Mouse (Mus musculus) gastrocnemius, postnatal 36 days (tissue): ENCODE data around the gene Caln1. TPM values are rescaled to one million over a fixed set of nuclear protein-coding genes. Genes with fewer than 3 reads are reported as not detected.
"Not testable (repeated sequence)": the region's sequence is repeated elsewhere in the genome, so short reads cannot be mapped to it uniquely, and the experiment has no call there.

Experiments
- DNase-seq, 2 experiments: peaks; one replicate each; pipeline ENCODE4 v3.0.0; 2022
- intact Hi-C: fragments of 180-260 bp; cut with DNase I; formaldehyde crosslinking; loops from one replicate; pipeline ENCODE4 v1.15.1; 2025
- total RNA-seq, 2 experiments: library from RNA; stranded (reverse); gene quantifications; 2 replicates each; pipeline ENCODE4 v1.2.3; 2021

The Caln1 gene
- total RNA-seq, 2 experiments from 2014 or later, result not detected

- intact Hi-C loops, result no loop called here
- DNase-seq, result no peak
Observed at GRCm38 (mm10) chr5:130510516-130510915, 141.3 kb downstream of the Caln1 start.

GRCm38 (mm10) chr5:130515395-130515794 lies 146.1 kb downstream of the Caln1 start:
- DNase-seq, result no peak
- intact Hi-C loops, result no loop called here

DNA sequence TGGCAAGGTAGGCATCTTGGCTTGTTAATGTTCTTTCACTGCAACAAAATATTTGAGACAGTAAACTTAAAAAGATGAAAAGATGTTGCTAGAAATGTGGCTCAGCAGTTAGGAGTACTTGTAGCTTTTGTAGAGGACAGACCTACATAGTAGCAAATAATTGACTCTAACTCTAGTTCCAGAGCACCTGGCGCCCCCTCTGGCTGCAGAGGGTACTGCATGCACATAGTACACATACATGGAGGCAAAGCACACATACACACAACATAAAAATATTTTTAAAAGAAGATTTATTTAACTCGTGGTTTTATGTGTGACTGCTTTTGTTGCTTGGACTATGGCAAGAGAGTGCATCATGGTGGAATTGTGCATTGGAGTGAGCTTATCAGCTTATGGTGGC lies 151.3 kb downstream of the Caln1 start:
- intact Hi-C loops, result no loop called here
- no peak for DNase-seq

DNA sequence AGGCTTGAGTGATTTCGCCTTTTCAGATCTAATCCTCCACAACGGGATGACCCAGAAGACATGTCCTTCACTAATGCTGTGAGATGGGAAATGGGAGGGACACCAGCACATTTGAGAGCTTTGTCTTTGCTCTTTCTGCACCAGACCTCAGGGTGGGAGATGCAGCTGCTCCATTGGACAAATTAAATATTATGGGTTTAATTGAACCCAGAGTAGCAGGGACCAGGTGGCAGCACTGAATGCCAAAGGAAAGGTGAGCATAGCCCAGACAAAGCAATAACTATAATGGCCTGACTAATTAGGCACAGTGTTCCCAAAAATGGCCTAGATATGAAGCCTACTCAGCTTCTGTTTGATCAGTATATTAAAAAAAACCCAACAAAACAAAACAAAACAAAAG lies 158.2 kb downstream of the Caln1 start:
- intact Hi-C loops, result no loop called here
- no peak for DNase-seq

- DNase-seq, result no peak
- intact Hi-C loops, result no loop called here
Observed at GRCm38 (mm10) chr5:130547496-130547895, 178.2 kb downstream of the Caln1 start.

- intact Hi-C loops, result no loop called here
- DNase-seq, result no peak
Observed at GRCm38 (mm10) chr5:130553916-130554315, 184.7 kb downstream of the Caln1 start.

- intact Hi-C loops, result no loop called here
Observed at GRCm38 (mm10) chr5:130563146-130563545, 193.9 kb downstream of the Caln1 start.

DNA sequence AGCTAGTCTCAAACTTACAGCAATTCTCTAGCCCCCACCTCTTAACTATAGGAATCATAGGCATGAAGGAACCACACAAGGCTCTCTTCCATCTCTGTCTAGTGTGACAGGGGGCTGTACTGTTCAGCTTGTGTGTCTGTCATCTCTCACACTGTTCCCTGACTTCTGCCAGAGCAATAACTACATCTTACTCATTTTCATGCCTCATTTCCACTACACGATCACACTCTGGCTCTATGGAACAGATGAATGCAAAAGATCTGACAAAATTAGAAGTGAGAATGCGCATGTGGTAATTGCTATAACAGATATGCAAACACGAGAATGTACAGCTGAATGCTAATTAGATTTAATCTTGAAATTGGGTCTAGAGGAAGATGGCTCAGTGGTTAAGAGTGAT lies 196.7 kb downstream of the Caln1 start:
- no peak for DNase-seq
- intact Hi-C loops, result no loop called here

More at GRCm38 (mm10) chr5:130563146-130563545, 193.9 kb downstream of the Caln1 start:
- DNase-seq, result no peak

DNA sequence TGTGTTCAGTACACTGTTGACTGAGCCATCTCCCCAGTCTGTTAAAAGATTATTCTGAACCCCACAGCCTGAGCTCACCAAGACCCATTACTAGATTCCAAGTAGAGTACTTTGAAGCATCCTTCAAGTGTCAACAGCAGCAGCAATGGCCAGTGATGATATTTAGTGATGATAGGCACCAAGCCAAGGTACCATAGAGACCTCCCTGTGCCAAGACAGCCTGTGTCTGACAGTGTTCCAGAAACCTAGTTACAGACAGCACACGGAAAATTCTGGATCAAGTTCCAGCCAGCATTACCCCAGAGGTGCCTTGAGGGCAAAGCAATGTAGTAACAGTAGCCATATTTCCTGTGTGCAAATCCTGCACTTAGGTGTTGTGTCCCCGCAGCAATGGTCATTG lies 208.3 kb downstream of the Caln1 start:
- DNase-seq, result no peak
- intact Hi-C loops, result no loop called here

DNA sequence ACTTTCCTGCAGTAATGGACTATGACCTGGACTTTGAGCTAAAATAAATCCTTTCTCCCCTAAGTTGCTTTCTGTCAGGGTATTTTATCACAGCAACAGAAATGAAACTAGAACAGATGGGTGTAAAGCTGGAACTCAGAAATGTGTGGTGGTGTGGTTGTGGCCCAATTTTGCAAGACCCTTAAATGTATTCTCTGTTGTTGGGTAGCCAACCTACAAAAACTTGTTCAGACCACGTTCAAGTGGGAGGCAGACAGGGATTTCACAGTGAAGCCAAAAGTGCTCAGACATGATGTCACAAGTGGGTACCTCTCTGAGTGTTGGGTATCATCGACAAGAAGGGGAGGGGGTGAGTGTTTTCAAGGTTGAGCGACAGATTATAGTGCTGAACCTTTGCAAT lies 214.8 kb downstream of the Caln1 start:
- no peak for DNase-seq
- intact Hi-C loops, result no loop called here

DNA sequence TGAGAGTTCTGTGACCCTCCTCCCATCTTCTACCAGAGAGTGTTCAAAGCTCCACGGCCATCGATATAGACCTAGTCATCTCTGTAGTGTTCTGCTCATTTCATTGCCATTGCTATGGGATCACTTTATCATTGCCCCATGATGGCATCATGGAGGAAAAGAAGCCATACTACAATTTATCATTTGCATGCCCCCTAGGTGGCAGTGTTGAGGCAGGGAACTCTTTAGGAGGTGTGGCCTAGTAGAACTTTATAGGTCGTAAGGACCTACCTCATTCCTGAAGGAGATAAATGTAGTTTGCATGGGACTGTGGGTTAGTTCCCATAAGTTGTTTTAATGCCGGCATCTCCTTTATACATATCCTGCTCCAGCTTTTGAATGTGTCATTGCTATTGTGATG lies 217.0 kb downstream of the Caln1 start:
- DNase-seq, result no peak
- intact Hi-C loops, result no loop called here

- no peak for DNase-seq
- intact Hi-C loops, result no loop called here
Observed at GRCm38 (mm10) chr5:130596541-130596940, 227.3 kb downstream of the Caln1 start.

- DNase-seq, result no peak
- intact Hi-C loops, result no loop called here
Observed at GRCm38 (mm10) chr5:130613657-130614056, 244.4 kb downstream of the Caln1 start.

GRCm38 (mm10) chr5:130614209-130614608 lies 245.0 kb downstream of the Caln1 start:
- intact Hi-C loops, result no loop called here
- DNase-seq, result no peak

DNA sequence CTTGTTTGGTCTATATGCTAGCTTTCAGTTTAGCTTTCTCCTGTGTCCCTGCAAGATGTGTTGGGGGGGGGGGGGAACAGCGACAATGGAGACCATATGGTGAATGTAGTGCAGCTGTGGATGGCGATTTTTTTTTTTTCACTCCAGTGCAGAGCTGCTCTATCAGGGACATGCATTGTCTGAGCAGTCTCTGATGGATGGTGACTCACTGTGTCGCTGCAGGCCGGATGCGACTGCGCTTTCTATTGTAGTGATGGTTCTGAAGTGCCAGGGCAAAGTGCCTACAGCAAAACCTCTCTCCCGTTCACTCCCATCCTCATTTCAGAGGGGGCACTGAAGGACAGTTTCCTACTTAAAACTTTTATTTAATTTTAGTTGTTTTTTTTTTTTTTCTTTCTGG lies 250.8 kb downstream of the Caln1 start:
- no peak for DNase-seq
- intact Hi-C loops, result no loop called here

DNA sequence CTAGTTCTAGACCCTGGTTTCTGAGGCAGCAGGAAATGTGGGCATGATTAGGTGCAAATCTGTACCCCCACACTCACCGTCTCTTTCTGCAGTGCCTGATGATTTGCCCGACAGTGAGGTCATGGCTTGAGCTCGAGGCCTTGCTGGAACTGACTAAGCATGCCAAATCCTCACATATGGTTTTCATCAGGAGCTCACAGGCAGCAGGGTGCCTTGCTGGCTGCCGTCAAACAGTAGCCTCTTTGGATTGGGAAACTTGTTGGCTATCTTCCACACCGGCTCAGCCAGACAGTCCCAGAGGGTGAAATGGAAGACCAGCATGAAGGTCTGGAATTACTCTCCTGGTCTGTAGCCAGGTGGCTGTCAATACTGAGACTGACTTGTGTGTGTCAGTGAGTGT lies 254.0 kb downstream of the Caln1 start:
- DNase-seq, result peak; percentile 56 to 76
- intact Hi-C loops, result no loop called here

DNA sequence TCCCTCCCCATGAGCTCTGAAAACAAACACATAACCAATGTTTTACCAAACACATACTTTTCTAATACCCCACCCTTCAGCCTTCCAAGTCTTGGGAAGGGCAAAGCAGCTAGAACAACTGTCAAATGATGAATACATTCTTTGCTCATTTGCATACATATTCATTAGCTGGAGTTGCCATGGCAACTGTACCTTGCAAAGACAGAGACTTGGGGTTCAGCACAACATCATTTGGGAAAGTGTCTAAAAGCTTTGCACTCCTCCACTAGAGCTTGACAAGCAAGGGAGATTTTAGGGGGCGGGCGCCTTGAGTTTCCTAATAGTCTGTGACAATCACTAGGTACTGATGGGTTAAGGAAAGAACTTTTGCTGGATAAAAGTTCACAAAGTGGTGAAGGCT lies 258.5 kb downstream of the Caln1 start:
- DNase-seq, result no peak
- intact Hi-C loops, result no loop called here

GRCm38 (mm10) chr5:130635397-130635796 lies 266.1 kb downstream of the Caln1 start:
- intact Hi-C loops, result no loop called here

GRCm38 (mm10) chr5:130641881-130642280 lies 272.6 kb downstream of the Caln1 start:
- DNase-seq, result no peak
- intact Hi-C loops, result no loop called here

More at GRCm38 (mm10) chr5:130635397-130635796, 266.1 kb downstream of the Caln1 start:
- DNase-seq, result no peak

DNA sequence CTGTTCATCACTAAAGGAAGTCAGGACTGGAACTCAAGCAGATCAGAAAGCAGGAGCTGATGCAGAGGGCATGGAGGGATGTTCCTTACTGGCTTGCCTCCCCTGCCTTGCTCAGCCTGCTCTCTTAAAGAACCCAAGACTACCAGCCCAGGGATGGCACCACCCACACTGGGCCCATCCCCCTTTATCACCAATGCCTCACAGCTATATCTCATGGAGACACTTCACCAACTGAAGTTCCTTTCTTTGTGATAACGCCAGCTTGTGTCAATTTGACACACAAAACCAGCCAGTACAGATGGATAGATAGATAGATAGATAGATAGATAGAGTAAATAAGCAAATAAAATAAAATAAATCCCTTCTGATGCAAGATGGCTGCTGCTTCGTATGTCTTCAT lies 276.9 kb downstream of the Caln1 start:
- DNase-seq, intact Hi-C loops: not testable (repeated sequence)

DNA sequence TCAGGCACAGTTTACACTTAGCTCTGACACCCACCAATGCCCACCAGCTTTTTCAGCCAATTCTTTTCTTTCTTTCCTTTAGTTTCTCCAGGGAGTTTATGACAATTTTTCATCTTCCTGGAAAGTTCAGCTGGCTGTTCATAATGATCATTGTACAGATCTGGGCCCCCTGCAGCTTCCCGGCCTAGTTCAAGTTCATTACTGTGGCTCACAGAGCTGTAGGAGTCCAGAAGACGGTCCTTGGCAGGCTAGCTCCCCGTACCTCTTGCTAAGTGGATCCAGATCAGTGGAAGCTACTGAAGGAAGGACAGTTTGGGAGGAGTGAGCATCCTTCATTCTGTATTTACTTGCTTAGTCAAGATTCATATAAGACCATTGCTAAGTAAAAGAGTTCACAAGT lies 288.9 kb downstream of the Caln1 start:
- no peak for DNase-seq
- intact Hi-C loops, result no loop called here

DNA sequence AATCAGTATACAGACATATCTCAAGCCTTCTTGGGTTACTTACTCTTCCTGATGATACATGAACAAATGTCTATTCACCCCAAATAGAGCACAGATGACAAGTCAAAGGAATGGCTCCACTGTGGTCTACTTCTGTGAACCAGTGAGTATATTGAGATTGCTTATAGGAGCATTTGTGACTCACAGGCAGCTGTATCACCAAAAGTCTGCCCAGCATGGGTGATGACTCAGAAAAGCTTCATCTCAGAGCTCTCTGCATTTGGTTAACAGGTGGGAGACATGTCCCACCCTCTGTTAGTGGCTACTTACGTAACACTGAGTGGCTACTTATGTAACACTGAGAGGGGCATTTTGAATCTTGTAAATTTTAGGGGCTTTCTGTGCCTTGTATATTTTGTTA lies 296.8 kb downstream of the Caln1 start:
- intact Hi-C loops, result no loop called here
- no peak for DNase-seq

DNA sequence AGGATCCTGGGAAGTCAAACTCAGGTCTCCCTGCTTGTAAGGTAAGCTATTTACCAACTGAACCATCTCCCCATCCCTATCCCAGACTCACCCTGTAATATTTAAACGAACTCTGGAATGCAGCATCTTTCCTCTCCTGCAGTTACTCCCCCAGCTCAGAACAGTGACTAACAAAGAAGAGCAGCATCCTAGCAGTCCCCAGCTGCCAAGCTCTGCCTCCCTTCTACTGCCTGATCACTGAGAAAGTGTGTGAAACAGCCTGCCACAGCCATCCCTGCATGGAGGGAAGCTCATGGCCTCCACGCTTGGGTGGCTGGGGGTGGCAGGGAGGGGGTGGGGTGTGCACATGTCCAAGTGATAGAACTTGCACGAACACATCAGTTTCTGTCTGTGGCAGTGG lies 303.3 kb downstream of the Caln1 start:
- intact Hi-C loops, result no loop called here
- no peak for DNase-seq
